Mouse (Mus musculus) G1E (cell line): ENCODE measurements around the gene Fzr1.

ENCODE experiments used
- CTCF ChIP-seq: IDR thresholded peaks from 2 replicates; pipeline ENCODE4 v1.5.1; 2012; ENCODE audit warnings: low read depth, low read length, inconsistent platforms, mixed read lengths
- GATA2 ChIP-seq: IDR thresholded peaks from 2 replicates; pipeline ENCODE4 v1.6.1; 2012; ENCODE audit warnings: low read depth, low read length, inconsistent platforms, borderline replicate concordance
- TAL1 ChIP-seq: conservative IDR thresholded peaks from 2 replicates; pipeline ENCODE4 v1.6.1; 2012; ENCODE audit warnings: low read depth, low read length, inconsistent platforms, mixed read lengths

DNA sequence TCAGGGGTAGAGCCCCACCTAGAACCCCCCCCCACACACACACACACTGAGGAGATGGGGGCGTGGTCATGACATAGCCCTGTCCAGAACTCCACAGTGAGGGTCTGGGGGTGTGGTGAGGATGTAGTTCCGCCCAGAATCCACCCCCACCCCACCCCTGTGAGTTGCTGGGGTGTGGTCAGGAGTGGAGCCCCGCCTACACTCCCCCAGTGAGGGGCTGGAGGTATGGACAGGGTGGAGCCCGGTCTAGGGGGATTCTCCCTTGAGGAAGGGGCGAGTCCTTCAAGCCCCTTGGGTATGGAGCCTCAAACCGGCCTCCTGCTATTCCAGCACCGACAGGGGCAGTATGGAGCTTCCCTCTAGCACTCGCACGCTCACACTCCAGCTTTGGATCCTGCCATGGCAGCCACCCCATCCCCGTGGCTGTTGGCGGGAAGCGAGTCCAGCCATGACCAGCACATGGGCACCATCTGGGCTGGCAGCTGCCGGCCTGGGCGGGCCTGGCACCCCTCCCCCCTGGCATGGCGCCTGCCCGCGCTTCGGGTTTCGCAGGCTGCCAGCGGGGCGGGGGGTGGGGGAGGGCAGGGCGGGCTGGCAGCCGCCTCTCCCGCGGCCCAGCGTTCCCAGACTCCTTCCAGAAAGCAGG lies 38.4 kb upstream of the Fzr1 start:
- TF ChIP-seq TAL1 (no peak), CTCF (no peak), GATA2 (no peak)
